Mouse (Mus musculus) intestine, postnatal 0 days (tissue): Measurements from ENCODE around the gene Lpp. TPM values are rescaled to one million over a fixed set of nuclear protein-coding genes. Genes with fewer than 3 reads are reported as not detected.

ENCODE experiments used
- ATAC-seq: fragments of 200-750 bp; cut with Nextera tagmentation; 2 replicates; pipeline ENCODE4 v1.8.0; 2017; ENCODE audit warnings: mild to moderate bottlenecking, moderate TSS enrichment, moderate library complexity
- H3K27ac ChIP-seq: fragments of 300-500 bp; sonication (generic); 2 replicates; pipeline ENCODE4 v1.5.1; 2014; ENCODE audit warnings: mild to moderate bottlenecking, low read depth, low read length, moderate library complexity
- H3K27me3 ChIP-seq: fragments of 300-500 bp; sonication (generic); replicated peaks from 2 replicates; pipeline ENCODE4 v1.6.1; 2014; ENCODE audit warnings: low read length, mixed read lengths; ENCODE audit not compliant: control insufficient read depth, insufficient read depth
- H3K36me3 ChIP-seq: fragments of 300-500 bp; sonication (generic); 2 replicates; pipeline ENCODE4 v1.6.1; 2014; ENCODE audit warnings: mild to moderate bottlenecking, moderate library complexity; ENCODE audit not compliant: control insufficient read depth, insufficient read depth
- H3K4me1 ChIP-seq: fragments of 300-500 bp; sonication (generic); replicated peaks from 2 replicates; pipeline ENCODE4 v1.6.1; 2014; ENCODE audit warnings: antibody characterized with exemption, low read length, mixed read lengths; ENCODE audit not compliant: control insufficient read depth, insufficient read depth
- H3K4me2 ChIP-seq: fragments of 300-500 bp; sonication (generic); replicated peaks from 2 replicates; pipeline ENCODE4 v1.6.1; 2014; ENCODE audit warnings: low read depth, mild to moderate bottlenecking, moderate library complexity
- H3K4me3 ChIP-seq: fragments of 300-500 bp; sonication (generic); 2 replicates; pipeline ENCODE4 v1.5.1; 2014; ENCODE audit warnings: low read depth, low read length
- H3K9ac ChIP-seq: fragments of 300-500 bp; sonication (generic); 2 replicates; pipeline ENCODE4 v1.6.1; 2014; ENCODE audit warnings: mild to moderate bottlenecking, low read depth, low read length
- H3K9me3 ChIP-seq: fragments of 300-500 bp; sonication (generic); 2 replicates; pipeline ENCODE4 v1.6.1; 2016; ENCODE audit warnings: mixed run types; ENCODE audit not compliant: control insufficient read depth
- CTCF ChIP-seq: sonication (generic); IDR thresholded peaks from 2 replicates; pipeline ENCODE4 v1.5.1; 2016; ENCODE audit warnings: low read depth, mild to moderate bottlenecking, control low read depth, antibody characterized with exemption, moderate library complexity
- WGBS: fragments of 180-500 bp; shearing (Covaris S2); extraction: QIAGEN DNeasy Blood & Tissue Kit; methylation state at CpG from one replicate; pipeline ENCODE4 v1.1.7; 2014; 5-methylcytosine and 5-hydroxymethylcytosine counted together
- polyA plus RNA-seq: library from polyadenylated mRNA; unstranded; fragments of >200 nt; fragmentation: Nextera tagmentation; extraction: Ambion mirVana; gene quantifications from 2 replicates; pipeline ENCODE4 v1.2.1, GENCODE M21; 2015

The Lpp gene
- polyA plus RNA-seq, 1 experiment from 2014 or later = 32.8 TPM

DNA sequence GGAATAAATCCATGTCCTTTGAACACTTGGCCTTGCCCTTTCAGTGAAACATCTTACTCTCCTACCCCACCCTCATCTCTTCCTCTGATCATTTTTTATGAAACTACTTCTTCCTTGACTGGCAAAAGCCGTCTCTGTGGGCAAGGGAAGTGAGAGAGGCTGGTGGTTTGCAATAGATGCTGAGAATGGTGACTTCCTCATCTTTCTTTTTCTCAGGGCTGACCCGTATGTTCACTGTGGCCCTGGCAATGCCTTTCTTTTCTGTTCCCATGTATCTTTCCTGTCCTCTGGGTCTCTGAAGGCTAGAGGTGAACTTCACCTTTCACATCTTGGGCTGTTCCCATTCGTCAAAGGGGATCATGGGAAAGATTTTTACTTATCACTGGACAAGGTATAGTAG is 226.7 kb downstream of the Lpp start:
- no peak overlapping the region for H3K4me3 ChIP-seq
- 77% methylated on average over 3 of the region's 3 CpGs for WGBS
- no peak for TF ChIP-seq CTCF

DNA sequence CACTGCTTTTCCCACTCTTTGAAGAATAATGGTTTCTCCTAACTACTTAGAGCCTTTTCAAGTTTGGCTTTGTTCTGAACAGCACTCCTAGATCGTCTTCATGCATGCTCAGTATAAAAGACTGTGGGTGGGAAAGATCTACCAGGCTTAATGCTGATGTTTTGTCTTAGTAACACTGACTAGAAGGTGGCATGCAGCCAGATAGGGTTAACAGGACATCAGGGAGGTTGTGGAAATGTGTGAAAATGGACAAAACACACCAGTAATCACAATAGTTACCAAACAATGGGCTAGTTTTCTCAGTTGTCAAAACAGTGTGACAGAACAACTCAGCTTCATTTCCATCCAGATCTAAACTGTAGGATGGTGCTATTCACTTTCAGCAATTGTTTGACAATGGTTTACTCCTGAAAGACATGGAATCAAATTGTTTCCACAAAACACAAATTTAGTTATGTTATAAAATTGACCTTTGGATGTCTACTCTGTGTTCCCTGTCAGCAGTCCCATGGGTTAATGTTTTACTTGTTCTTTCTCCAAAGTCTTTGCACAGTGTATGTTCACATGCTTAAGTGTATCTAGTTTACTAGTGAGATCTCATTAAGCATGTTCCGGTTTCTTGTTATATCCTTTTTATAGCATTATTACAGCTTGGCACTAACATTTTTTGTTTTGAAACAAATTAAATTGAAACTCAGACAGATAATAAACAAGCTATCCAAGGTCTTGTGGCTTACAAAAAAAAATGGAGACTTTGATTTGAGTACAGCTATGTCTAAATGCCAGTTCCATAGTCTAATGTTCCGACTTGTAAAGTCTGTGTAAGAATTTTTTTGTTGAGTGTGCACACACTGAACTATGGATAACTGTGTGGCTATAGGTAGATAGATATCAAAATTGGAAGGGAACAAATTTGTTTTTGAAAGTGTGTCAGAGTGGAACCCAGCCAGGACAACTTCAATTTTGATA is 229.2 kb downstream of the Lpp start:
- no peak for TF ChIP-seq CTCF
- H3K27ac ChIP-seq = peak overlapping the region; percentile 66
- 0 out of 2 replicates have a peak, but pooled peaks cover 6% of the 10 kb centered on the region for H3K4me1 ChIP-seq
- 45% methylated on average over 3 of the region's 3 CpGs for WGBS
- no peak overlapping the region for H3K4me3 ChIP-seq
- no peaks in the 10 kb centered on the region for H3K36me3 ChIP-seq
- peak; percentile 84 for ATAC-seq
- H3K4me2 ChIP-seq = peak overlapping the region; percentile 37; the same call in 1 of the 2 replicates
- no peaks in the 10 kb centered on the region for H3K27me3 ChIP-seq
- H3K9ac ChIP-seq = no peak overlapping the region
- no peaks in the 10 kb centered on the region for H3K9me3 ChIP-seq

More for the DNA sequence above, 226.7 kb downstream of the Lpp start:
- Histone ChIP-seq H3K9me3 (no peaks in the 10 kb centered on the region), H3K9ac (no peak overlapping the region), H3K4me1 (0 out of 2 replicates have a peak, but pooled peaks cover 6% of the 10 kb centered on the region), H3K4me2 (no peak overlapping the region), H3K27me3 (no peaks in the 10 kb centered on the region), H3K27ac (no peak overlapping the region), H3K36me3 (no peaks in the 10 kb centered on the region)
- no peak for ATAC-seq

DNA sequence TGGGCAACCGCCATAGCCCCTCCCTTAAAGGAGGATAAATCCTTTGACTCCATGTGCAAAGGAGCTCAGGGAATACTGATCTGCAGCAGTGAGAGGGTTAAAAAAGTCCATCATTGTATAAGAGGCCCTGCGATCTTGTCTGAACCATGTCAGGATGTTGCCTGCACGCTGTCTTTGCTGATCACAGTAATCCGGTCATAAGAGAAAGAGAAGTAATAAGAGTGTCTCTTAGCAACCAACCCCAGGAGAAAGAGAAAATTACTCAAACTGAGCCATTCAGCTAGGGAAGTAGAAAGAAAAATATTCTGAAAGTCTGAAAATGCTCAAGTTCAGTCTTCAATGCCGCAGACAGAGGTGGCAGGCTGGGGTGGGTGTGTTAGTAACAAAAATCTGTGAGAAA is 231.0 kb downstream of the Lpp start:
- 49% methylated on average over 5 of the region's 5 CpGs for WGBS
- Histone ChIP-seq H3K4me2 (no peak overlapping the region), H3K9ac (no peak overlapping the region), H3K9me3 (no peaks in the 10 kb centered on the region), H3K4me3 (no peak overlapping the region), H3K27ac (no peak overlapping the region), H3K27me3 (no peaks in the 10 kb centered on the region), H3K4me1 (0 out of 2 replicates have a peak, but pooled peaks cover 6% of the 10 kb centered on the region), H3K36me3 (no peaks in the 10 kb centered on the region)
- no peak for ATAC-seq
- TF ChIP-seq CTCF = no peak

DNA sequence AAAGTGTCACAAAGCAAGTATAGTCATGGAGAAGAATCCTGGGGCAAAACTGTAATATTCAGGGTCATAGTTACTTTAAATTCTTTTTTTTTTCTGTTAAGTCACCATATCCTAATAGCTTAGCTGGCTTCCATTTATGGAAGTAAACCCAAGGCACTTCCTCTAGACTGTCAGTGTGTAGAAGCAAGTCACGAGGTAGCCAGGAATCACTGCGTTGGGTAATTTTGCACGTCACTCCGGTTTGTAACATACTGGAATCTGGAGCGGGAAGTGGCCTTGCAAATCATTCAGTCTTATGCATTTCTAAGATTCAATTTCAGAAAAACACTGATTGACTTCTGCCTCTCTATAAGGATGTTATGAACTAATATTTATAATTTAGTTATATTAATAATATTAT is 232.3 kb downstream of the Lpp start:
- Histone ChIP-seq H3K9me3 (no peaks in the 10 kb centered on the region), H3K4me2 (no peak overlapping the region), H3K36me3 (no peaks in the 10 kb centered on the region), H3K4me3 (no peak overlapping the region), H3K4me1 (0 out of 2 replicates have a peak, but pooled peaks cover 6% of the 10 kb centered on the region), H3K9ac (no peak overlapping the region), H3K27ac (no peak overlapping the region), H3K27me3 (no peaks in the 10 kb centered on the region)
- no peak for ATAC-seq
- no peak for TF ChIP-seq CTCF
- WGBS = 88% methylated on average over 5 of the region's 5 CpGs

DNA sequence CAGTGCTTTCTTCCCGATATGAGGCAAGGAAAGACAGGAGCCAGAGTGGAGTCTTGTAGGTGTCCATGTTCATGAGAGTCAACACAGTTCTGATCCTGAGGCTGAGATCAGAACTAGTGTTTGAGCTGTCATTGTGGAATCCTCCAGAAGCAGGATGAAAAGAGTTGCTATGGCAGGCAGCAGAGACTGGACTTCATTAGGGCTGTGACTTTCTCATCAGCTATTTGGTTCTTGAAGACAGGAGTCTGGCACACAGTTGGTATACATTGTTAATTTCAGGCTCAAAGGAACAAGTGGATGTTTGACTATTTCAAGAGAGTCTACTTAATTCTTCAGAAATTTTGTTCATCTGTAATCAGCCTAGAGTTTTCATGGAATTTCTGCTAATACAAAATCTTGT is 235.5 kb downstream of the Lpp start:
- Histone ChIP-seq H3K27ac (peak overlapping the region; percentile 36), H3K27me3 (no peaks in the 10 kb centered on the region), H3K9ac (no peak overlapping the region), H3K4me1 (no peaks in the 10 kb centered on the region), H3K4me2 (no peak overlapping the region), H3K36me3 (no peaks in the 10 kb centered on the region), H3K4me3 (no peak overlapping the region), H3K9me3 (no peaks in the 10 kb centered on the region)
- TF ChIP-seq CTCF = no peak
- no peak for ATAC-seq
- WGBS = 90% methylated on average over 1 of the region's 1 CpGs

DNA sequence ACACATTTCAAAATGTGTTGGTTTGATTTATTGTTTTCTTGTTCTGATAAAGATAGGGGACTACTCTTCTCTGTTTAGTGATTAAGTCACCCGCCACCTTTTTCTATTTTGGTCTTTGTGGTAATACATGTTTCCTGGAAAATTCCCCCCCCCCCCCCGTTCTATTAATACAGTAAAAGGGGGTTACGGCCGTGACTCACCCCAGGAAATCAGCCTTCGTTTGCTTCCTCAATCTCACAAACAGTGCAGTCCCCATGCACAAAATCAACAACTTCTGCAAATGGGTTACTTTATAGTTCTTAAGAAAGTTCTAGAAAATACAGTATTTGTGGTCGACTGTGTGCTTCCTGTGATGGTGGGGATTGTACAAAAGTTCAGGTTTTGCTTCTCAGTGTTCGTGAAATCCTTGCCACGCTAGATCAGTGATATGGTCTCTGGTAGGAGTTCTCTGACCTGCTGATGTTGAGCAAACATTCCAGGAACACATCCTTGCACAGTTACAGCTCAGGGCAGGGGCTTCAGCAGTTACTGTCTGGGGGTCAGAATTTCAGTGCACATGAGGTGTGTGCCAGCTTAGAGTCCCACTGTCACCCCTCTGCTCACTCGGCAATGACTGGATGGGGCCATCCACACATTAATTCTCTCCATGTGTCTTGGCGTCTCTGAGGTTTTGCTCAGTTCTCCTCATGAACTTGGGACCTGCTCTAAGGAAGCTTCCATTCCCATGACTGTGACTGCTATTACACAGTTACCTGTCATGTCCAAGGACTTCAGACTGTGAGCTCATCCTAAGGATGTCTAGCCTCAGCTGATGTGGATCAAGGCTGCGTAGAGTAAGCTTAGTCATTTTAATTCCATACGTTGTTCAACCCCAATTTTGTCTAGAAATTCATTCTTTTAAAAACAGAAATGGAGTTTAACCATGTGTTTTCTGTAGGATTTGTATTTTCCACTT is 236.2 kb downstream of the Lpp start:
- TF ChIP-seq CTCF = no peak
- ATAC-seq = peak; percentile 91
- Histone ChIP-seq H3K36me3 (no peaks in the 10 kb centered on the region), H3K4me2 (no peak overlapping the region), H3K27me3 (no peaks in the 10 kb centered on the region), H3K4me3 (no peak overlapping the region), H3K27ac (peak overlapping the region; percentile 66; the same call in 1 of the 2 replicates), H3K9ac (no peak overlapping the region), H3K4me1 (no peaks in the 10 kb centered on the region), H3K9me3 (no peaks in the 10 kb centered on the region)
- WGBS = 56% methylated on average over 12 of the region's 12 CpGs
